Mouse (Mus musculus): Measurements from ENCODE around the gene Cacna1c.
A peak's percentile ranks its signal among the peaks of the same experiment; 100 is the strongest.

Gene Cacna1c

DNA sequence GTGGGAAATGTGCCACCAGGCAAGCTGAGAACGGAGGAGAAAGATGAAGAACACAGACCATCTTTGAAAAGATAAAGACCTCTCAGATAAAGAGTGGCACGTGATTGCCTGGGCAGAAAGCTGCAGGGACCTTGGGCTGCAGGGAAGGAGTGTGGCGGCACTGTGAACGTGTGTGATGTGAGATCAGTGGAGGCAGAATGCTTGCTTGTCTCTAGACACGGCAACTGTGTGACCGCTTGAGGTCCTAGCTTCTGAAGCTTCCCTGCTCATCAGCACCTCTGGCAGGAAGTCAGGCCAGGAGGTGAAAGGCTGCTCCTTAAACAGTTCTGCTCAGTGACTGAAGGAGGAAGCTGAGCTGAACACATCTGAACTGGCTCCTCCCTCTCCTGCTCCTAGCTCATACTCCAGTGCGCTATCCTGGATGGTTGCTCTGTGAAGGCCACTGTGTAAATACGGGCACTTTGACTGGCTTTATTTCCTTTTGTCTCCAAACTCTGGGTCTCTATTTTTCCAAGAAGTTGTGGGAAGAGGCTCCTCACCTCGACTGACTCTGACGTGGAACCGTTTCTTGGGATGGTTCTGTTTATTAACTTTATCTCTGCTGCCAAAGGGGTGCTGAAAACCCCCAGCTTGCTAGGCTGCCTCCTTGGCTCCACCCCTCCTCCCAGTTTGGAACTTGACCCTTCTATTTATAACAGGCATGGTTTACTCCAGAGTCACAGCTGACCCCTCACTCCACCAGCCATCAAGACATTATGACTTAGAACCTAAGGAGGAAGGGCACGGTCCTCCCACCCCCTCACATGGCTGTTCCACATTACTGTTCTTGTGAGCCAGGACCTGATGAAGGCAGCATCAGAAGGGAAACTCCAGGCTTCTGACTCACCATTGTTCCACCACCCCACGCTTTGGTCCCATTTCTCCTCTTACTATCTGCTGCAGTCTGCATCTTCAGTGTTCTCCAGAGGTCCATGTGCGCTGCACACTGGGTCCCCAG is 357.0 kb downstream of the Cacna1c start:
- DNase-seq, result peak; percentile 25

DNA sequence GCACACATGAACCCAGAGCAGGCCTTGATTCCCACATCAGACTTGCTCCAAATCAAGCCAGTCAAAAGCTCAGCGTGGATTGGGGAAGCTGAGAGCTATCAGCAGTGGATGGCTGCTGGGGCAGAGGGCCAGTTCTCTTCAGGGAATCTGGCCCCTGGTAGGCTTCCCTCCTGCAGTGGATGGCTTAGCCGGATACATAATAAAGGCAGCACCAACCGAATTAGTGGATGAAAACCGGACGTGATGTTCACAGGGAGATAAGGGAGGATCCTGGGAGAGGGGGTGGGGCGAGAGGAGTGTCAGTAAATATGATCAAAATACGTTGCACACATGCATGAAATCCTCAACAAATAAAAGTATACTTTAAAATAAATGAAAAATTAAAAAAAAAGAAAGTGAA is 359.5 kb downstream of the Cacna1c start:
- DNase-seq, result no peak

DNA sequence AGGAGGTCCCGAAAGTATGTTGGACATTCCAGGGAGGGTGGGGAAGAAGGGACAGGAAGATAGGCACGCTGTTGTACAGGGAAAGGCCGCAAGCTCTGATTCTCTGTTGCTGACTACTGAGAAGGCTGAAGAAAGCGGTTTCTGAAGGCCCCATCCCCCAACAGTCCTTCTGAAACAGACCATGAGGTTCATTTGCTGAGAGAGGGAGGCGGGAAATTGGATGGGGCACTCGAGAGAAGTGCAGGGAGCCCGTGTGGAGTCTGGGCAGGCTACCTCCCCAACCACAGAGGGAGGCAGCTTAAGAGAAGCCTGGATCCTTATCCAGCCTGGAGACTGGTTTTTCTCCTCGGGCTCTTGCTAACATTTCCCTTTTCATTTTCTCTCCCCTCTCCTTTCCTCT is 362.2 kb downstream of the Cacna1c start:
- DNase-seq, result no peak

DNA sequence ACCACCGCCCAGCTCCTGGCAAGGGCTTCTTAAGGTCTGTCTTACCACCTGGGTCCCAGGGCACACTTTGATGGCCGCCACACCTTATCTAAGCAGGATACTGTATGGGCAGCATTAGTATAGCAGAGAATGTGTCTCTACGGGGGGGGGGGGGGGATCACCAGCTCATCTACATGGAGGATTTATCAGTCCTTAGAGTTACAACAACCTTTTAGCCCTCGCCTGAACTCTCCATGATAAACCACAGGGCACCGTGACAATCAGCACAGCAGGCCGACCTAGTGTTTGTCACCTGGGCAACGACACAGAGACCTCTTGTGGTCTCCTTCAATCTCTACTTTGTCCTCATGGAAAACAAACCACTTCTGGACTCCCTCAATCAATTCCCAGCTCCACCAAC is 363.2 kb downstream of the Cacna1c start:
- DNase-seq, result no peak

DNA sequence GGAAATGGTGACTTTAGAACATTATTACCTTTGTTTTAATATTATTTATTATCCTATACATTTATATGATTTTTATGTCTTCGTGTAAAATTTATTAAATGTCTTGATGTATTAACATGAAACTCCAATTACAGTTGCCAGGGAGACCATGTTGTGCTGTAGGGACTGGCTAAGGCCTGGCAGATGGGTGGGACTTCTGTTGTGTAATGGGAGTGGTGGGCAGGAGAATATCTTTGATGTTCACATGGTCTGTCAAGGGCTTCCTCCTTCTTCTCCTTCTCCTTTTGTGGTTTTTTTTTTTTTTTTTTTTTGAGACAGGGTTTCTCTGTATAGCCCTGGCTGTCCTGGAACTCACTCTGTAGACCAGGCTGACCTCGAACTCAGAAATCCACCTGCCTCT is 363.6 kb downstream of the Cacna1c start:
- no peak for DNase-seq

DNA sequence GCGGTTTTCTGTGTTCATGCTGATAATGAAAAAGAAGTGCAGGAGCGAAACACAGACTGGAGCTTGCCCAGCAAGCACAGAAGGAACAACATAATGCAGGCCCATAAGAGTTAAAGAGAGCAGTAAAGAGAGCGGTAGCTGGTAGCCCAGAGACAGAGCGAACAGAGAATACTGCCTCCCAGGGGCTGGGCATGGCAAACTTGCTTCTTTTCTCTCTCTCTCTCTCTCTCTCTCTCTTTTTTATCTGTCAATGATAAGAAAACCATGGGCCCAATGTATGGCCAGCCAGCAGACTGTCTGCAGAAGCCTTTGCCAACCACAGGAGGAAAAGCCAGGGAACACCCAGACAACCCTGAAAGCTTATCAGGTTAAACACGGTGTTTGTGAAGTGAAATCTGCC is 365.4 kb downstream of the Cacna1c start:
- DNase-seq, result no peak

DNA sequence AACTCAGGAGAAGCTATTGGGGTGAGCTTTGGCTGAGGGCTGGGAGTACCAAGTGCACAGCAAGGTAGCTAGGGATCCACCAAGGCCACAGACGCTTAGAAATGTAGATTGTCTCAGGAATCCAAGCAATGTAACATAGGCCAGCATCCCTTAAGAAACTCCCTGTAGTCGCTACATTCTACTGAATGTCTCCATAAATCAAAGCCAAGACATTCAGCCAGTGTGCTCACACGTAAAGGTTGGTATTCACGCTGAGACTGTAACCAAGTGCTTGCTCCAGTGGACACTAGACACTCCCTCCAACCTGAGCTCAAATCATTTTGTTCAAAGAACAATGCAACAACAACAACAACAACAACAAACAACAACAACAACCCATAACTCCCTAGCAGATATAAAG is 368.0 kb downstream of the Cacna1c start:
- DNase-seq, result no peak

DNA sequence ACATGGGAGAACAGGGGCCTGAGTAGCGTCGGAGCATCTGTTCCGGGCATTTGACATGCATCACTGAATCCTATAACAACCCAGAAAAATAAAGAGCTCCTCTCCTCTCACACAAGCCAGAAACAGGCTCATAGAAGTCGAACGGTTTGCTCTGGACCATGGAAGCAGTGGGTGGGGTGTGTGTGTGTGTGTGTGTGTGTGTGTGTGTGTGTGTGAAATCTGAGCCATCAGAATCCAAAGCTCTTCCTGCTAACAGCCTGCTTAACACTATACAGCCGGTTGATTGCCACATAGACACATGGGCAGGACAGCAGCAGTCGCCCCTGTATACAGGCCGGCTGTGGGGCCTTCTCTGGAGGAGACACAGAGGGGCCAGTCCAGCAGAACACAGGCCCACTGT is 368.7 kb downstream of the Cacna1c start:
- DNase-seq, result no peak

DNA sequence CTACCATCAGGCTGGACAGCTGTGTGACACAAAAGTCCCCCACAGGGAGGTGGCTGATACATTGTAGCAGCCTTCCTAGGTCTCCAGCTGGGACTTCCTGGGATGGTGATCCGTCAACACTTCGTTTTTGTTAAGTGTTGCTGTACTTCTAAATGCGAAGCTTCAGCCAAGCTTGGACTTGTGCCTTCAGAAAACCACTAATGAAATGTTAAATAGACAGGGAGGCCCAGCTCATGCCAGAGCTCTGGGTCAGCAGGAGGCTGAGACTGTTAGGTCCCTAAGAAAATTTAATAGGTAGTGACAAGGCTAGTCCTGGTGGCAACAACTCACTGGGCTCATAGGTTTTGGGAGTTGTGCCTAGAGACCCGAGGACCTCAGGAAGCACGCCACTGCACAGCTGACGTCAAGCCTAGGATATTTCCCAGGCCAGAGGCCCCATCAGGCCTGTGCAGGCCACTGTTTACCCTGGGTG is 370.8 kb downstream of the Cacna1c start:
- DNase-seq, result peak; percentile 16

DNA sequence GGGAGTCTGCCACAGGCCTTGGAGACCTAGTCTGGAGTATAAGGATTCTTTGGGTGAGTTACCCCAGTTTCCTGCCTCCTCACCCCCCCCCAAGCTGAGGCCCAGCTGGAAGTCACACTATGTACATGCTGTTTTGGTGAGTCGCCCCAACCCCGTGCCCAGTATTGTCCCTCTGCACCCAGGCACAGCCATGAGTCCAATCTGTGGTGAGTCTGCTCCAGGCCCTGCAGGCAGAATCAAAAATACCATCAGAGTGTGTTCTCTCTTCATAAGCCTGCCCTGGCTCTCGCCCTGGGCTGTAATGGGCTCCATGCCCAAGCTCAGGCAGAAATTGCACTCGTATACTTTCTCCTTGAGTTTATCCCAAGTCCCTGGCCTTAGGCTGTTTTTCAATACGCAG is 374.7 kb downstream of the Cacna1c start:
- no peak for DNase-seq

DNA sequence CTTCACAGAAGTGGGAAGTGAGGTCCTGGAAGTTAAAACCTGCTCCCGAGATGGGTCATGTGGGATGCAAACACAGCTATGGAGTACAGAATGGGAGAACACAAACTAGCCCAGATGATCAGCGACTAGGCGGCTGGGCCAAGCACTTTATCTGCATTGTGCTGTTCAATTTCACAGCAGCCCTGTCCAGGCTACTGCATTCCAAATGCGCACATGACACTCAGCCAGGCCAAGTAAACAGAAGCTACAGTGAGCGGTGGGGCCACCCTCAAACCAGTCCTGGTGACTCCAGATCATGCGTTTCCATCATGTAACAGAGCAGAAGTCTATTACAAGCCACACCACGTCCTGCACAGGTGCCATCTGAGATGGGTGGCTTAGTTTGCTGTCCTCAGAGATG is 376.6 kb downstream of the Cacna1c start:
- no peak for DNase-seq

DNA sequence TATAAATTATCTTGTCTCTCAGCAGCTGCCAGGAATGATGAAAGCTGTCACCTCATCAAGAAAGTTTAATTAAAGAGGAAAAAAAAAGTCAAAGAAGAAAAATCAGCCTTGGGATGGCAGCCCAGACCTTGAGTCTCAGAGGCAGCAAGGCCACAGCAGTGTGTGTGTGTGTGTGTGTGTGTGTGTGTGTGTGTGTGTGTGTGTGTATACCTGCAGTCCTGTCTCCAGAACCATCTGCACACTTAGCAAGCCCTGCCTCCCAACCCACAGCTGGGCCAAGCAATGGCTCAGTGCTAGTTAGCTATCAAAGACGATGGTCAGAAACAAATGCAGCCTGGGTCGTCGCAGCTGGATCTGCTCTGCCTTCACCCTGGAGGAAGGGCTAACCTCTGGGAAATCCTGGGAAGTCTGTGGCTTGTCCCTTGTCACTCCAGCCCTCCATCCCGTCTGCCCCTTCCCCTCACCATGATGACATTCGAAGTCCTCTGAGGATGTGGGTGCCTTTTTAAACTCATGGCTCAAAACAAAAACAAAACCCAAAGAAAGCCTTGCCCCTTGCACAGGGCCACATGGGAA is 378.2 kb downstream of the Cacna1c start:
- DNase-seq, result no peak

DNA sequence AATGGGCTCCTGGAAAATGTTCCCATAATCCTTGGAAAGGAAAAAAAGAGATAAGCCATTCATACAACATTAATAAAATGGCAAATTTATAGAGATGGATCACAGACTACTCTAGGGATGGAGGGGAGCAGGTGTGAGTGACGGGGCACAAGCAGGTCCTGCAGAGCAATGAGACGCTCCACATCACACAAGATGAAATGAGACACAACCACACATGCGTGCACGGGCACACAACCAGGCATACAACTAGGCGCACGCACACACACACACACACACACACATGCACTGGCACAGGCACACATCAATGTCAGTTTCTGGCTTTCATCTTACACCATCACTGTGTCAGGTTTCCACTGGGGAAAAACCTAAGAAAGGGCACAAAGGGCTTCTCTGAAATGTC is 380.0 kb downstream of the Cacna1c start:
- no peak for DNase-seq

DNA sequence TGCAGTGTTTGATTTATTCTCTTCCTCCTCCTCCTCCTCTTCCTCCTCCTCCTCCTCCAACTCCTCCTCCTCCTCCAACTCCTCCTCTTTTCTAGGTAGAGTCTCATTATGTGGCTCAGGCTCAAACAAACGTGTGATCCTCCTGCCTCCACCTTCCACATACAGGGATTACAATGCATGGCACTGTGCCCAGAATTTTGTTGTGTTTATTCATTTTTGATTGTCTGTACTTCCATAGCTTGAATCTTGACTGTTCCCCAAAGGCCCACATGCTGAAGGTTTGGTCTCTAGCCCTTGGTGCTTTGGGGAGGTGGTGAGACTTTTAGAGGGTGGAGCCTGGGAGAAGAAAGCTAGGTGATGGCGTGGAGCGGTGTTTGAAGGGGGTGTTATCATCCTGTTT is 383.7 kb downstream of the Cacna1c start:
- no peak for DNase-seq

DNA sequence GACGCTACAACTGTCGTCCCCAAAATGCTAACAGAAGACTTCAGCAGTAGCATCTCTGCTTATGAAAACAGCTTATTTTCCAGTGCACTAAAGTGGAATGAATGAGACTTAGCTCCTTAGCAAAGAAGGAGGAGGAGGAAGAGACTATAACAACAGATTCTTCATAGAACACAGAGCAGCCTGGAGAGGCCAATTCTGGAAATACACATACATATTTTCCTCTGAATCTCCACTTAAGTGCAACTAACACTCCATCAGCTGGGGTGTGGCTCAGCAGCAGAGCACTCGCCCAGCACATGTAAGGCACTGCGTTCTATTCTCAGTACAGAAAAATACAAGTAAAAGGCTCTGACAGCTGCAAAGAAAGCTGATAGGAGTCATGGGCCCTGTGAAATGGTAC is 384.2 kb downstream of the Cacna1c start:
- no peak for DNase-seq

DNA sequence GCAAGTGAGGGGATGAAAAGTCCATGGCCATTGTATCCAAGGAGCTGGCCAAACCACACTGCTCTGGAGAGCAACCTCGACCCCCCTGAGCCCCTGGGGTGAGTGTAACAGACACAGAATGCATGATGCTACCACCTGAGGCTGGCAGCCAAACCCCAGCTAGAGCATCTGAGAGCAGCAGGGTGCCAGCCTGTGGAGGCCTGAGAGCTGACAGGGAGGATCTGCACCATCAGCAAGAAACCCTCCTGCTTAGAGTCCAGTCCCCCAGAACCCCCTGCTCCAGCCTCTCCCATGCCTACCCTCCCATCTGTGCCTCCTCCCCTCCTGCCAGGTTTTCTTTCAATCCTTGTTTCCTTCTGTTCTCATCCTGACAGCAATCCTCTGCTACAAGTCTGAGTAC is 385.4 kb downstream of the Cacna1c start:
- no peak for DNase-seq

DNA sequence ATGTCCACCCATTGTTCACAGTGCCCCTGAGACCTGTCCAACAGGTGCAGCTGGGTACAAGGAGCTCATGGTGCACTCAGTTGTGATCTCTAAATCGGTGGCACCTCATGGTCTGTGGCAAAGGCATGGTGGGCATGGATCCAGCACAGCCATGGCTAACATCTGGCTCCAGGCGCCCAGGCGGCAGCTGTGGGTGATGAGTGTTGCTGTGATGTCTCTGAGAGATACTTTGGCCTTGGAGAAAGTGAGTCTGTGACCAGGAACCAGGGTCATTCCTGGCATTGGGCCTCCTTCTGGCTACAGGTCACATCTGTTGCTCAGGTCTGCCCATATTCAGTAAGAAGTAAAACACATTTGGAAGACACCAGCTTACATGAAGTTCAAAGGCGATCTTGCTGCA is 391.1 kb downstream of the Cacna1c start:
- DNase-seq, result no peak

DNA sequence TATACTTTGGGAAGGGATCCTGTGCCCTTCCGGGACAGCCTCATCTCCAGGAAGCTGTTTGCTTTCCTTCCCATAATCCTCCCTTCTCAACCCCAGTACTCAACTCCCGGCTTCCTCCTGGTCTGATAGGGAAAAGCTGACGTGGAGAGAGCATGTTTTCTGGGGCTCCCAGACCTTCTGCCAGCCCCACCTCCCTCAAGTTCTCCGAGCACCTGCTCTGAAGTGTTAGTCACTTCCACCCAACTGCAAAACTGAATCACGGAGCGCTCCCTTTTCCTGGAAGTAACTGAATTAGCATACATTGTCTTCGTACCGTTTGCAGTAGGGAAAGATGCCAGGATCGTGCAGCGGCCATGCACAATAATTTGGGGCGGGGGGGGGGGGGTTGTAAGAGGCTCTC is 393.9 kb downstream of the Cacna1c start:
- DNase-seq, result no peak

DNA sequence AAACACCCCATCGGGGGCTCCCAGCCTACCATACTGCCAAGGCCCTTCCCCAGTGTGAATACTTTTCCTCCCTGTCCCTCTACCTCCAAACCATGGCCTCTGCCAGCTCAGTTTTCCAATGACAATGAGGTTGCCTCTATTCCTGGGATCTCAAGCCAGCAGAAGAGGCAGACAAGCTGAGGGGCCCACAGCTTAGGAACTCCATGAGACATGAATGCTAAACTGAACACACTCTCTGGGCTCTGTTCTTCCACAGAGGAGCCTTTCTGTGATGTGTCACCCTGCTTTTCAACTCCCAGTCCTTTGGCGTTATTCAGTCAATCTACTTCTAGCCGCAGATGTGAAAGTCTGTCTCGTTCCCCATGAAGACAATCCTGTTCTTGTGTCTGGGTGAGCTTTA is 399.8 kb downstream of the Cacna1c start:
- no peak for DNase-seq

DNA sequence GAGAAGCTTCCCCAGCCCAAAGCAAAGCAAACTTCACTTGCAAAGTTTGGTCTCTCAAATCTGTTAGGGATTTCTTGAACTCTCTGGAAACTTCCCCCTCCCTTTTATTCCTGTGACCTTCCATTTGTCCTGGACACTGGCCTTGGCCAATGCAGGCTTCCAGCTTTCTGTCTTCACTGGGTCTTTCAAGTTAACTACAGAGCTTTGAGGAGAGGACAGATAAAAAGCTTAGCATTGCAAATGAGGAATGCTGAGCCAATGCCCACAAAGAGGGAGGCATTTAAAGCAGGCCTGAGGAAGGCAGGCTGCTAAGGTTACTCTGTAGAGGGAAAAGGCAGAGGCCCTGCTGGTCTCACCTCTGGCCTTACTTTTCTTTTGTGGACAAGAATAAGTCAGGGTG is 400.5 kb downstream of the Cacna1c start:
- DNase-seq, result no peak

DNA sequence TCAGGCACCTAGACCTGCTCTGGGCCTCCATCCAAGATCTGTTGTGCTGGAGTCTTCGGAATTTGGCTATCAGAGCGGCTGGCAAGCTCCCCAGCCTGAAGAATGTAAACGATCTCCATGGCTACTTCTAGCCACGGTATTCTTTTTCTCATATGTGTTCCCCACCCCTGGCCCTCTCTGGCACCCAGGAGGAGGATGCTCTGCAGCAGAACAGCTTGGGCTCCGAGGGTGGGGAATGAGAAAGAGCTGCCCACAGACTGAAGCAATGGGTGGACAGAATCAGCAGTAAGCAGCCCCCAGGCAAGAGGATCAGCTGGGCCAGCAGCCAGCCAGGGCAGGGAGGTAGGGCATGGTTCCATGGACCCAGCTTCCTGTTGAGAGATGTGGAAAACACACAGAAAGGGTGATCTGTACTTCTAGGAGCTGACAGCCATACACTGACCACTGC is 404.3 kb downstream of the Cacna1c start:
- DNase-seq, result peak; percentile 12

DNA sequence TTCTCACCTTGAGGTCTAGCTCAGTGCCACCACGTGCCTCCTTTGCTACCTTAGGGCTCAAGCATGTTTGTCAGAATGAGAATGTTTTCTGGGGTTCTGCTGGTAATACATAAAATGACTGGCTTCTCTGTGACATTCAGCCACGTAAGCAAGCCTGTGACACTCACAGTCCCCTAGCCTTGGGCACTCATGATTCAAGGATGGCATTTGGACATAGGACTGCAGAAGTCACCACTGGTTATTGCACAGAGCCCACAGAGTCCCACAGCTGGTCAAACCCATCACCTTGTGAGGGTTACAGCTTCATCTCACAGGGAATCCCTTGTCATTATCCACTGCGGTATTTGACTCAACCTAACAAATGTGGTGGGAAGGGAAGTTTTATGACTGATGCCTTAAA is 408.3 kb downstream of the Cacna1c start:
- DNase-seq, result no peak

DNA sequence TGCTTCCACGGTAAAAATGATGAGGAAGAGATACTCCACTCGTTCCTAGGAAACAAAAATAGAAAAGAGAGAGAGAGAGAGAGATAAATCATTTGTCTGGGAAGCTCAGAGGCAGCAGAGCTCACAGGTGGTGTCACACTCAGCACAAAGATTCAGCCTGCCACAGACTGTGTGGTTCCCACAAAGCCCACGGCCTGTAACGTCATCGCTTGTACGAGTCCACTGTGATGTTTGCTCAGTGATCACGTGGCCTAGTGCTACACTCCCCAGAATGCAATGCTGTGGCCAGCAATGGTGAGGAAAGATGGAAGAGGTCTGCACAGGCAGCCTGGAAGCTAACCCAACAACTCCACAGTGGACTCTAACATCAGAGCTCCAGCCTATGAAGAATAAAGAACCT is 415.9 kb downstream of the Cacna1c start:
- DNase-seq, result no peak

DNA sequence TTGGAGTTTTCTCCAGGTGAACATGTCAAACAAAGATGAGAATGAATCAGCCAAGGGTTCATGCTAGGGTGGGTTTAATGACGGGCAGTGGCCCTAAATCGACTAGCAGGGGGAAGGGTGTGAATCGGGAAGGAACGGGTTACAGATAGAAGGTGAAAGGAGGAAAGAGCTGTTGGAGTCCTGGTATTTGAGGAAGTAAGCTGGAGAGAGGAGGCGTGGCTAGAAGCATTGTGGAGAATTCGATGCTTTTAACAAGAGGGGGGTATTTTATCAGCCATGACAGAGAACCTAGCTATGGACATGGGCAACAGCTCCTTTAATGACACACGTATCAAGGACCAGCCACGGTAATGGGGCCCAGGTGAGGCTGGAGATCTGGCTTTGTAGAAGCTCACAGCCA is 417.0 kb downstream of the Cacna1c start:
- DNase-seq, result no peak

Measured in kidney, adult 18-20 months (tissue).